Mouse (Mus musculus) limb, embryonic 11.5 days (tissue): ENCODE measurements around the gene Spon1. TPM values are rescaled to one million over a fixed set of nuclear protein-coding genes. Genes with fewer than 3 reads are reported as not detected.

Source experiments
- ATAC-seq: fragments of 200-750 bp; cut with Nextera tagmentation; 2 replicates; pipeline ENCODE4 v1.8.0; 2017; ENCODE audit warnings: low read depth; ENCODE audit not compliant: insufficient number of reproducible peaks, low FRiP score, low TSS enrichment
- DNase-seq: peaks from one replicate; pipeline ENCODE4 v3.0.0-alpha.2; 2015; ENCODE audit warnings: low spot score
- H3K27ac ChIP-seq: fragments of 300-500 bp; sonication (generic); replicated peaks from 2 replicates; pipeline ENCODE4 v1.5.1; 2014; ENCODE audit warnings: low read depth, mild to moderate bottlenecking, low read length
- H3K27me3 ChIP-seq: fragments of 300-500 bp; sonication (generic); 2 replicates; pipeline ENCODE4 v1.6.1; 2014; ENCODE audit warnings: mild to moderate bottlenecking, low read length, mixed read lengths; ENCODE audit not compliant: control insufficient read depth, insufficient read depth
- H3K36me3 ChIP-seq: fragments of 300-500 bp; sonication (generic); 2 replicates; pipeline ENCODE4 v1.6.1; 2014; ENCODE audit warnings: mild to moderate bottlenecking, low read length, moderate library complexity, mixed read lengths; ENCODE audit not compliant: control insufficient read depth, insufficient read depth
- H3K4me1 ChIP-seq: fragments of 300-500 bp; sonication (generic); 2 replicates; pipeline ENCODE4 v1.6.1; 2014; ENCODE audit warnings: low read length, mixed read lengths; ENCODE audit not compliant: control insufficient read depth, insufficient read depth
- H3K4me2 ChIP-seq: fragments of 300-500 bp; sonication (generic); 2 replicates; pipeline ENCODE4 v1.6.1; 2014; ENCODE audit warnings: low read depth, mild to moderate bottlenecking, moderate library complexity; ENCODE audit not compliant: severe bottlenecking
- H3K4me3 ChIP-seq: fragments of 300-500 bp; sonication (generic); 2 replicates; pipeline ENCODE4 v1.5.1; 2014; ENCODE audit warnings: low read depth, low read length
- H3K9ac ChIP-seq: fragments of 300-500 bp; sonication (generic); 2 replicates; pipeline ENCODE4 v1.6.1; 2014; ENCODE audit warnings: mild to moderate bottlenecking, low read length
- H3K9me3 ChIP-seq: fragments of 300-500 bp; sonication (generic); 2 replicates; pipeline ENCODE4 v1.6.1; 2016; ENCODE audit warnings: low read length; ENCODE audit not compliant: control insufficient read depth
- WGBS: fragments of 180-500 bp; shearing (Covaris S2); extraction: QIAGEN DNeasy Blood & Tissue Kit; methylation state at CpG from one replicate; pipeline ENCODE4 v1.1.7; 2014; 5-methylcytosine and 5-hydroxymethylcytosine counted together
- polyA plus RNA-seq: library from polyadenylated mRNA; unstranded; fragments of >200 nt; fragmentation: Nextera tagmentation; extraction: Ambion mirVana; gene quantifications from 2 replicates; pipeline ENCODE4 v1.2.1, GENCODE M21; 2014

The Spon1 gene
- polyA plus RNA-seq, 1 experiment from 2014 or later, result 3.8 TPM

- Histone ChIP-seq H3K36me3 (no peaks in the 10 kb centered on the region), H3K4me3 (no peak overlapping the region), H3K9me3 (no peaks in the 10 kb centered on the region), H3K27me3 (no peaks in the 10 kb centered on the region), H3K4me1 (no peaks in the 10 kb centered on the region), H3K4me2 (no peak overlapping the region), H3K9ac (no peak overlapping the region), H3K27ac (no peak overlapping the region)
- no peak for ATAC-seq
- 50% methylated on average over 3 of the region's 3 CpGs for WGBS
- no peak for DNase-seq
Measured at GRCm38 (mm10) chr7:113856067-113856466, 90.3 kb downstream of the Spon1 start.

DNA sequence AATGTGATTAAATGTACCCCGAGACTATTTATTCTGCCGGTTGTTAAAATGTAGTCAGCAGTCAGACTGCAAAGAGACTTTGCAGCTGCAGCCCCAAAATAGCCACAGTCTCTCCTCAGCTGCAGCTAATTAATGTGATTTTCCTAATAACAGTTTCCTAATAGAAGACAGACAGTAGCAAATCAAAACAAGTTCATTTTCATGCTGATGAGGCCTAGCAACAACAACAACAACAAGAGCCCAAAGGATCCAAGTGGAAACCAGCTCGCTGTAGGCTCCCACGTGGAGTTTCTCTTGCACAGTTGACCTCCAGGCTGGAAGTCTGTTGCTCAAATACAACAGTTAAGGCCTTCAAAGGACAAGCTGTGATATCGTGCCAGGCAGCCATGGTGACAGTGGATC, 93.7 kb downstream of the Spon1 start:
- no peak for DNase-seq
- H3K4me3 ChIP-seq, result no peak overlapping the region
- H3K9ac ChIP-seq, result no peak overlapping the region
- no peaks in the 10 kb centered on the region for H3K9me3 ChIP-seq
- H3K4me1 ChIP-seq, result no peaks in the 10 kb centered on the region
- H3K36me3 ChIP-seq, result no peaks in the 10 kb centered on the region
- H3K27ac ChIP-seq, result no peak overlapping the region
- no peaks in the 10 kb centered on the region for H3K27me3 ChIP-seq
- no peak overlapping the region for H3K4me2 ChIP-seq
- no peak for ATAC-seq
- 65% methylated on average over 5 of the region's 5 CpGs for WGBS

GRCm38 (mm10) chr7:113861964-113862363, 96.2 kb downstream of the Spon1 start:
- no peaks in the 10 kb centered on the region for H3K4me1 ChIP-seq
- ATAC-seq, result no peak
- H3K36me3 ChIP-seq, result no peaks in the 10 kb centered on the region
- 93% methylated on average over 4 of the region's 4 CpGs for WGBS
- H3K9ac ChIP-seq, result no peak overlapping the region
- no peak overlapping the region for H3K27ac ChIP-seq
- no peak overlapping the region for H3K4me2 ChIP-seq
- H3K4me3 ChIP-seq, result no peak overlapping the region
- no peak for DNase-seq
- H3K9me3 ChIP-seq, result no peaks in the 10 kb centered on the region
- no peaks in the 10 kb centered on the region for H3K27me3 ChIP-seq

GRCm38 (mm10) chr7:113872846-113873245, 107.0 kb downstream of the Spon1 start:
- no peak overlapping the region for H3K9ac ChIP-seq
- no peak overlapping the region for H3K4me3 ChIP-seq
- WGBS, result 93% methylated on average over 1 of the region's 1 CpGs
- DNase-seq (no peak), ATAC-seq (no peak)
- H3K4me1 ChIP-seq, result no peaks in the 10 kb centered on the region
- no peaks in the 10 kb centered on the region for H3K27me3 ChIP-seq
- no peak overlapping the region for H3K27ac ChIP-seq
- no peaks in the 10 kb centered on the region for H3K36me3 ChIP-seq
- no peaks in the 10 kb centered on the region for H3K9me3 ChIP-seq
- H3K4me2 ChIP-seq, result no peak overlapping the region

DNA sequence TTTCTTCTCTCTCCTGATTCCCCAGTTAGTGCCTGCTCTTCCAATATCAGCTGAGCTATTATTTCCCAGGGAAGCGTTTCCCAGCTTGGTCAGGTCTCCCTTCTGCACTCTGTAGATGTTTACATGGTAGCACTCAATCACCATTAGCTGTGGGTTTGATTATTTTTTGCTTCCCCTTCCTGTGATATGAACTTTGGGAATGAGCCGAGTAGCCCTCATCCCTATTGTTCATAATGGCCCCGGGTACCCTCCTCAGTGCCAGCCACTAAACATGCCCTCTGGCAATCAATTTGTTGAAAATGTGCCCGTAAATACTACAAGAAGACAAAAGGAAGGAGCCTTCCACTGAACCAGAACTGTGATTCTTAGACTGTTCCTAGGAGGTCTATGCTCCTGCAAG, 111.7 kb downstream of the Spon1 start:
- Histone ChIP-seq H3K9ac (no peak overlapping the region), H3K9me3 (no peaks in the 10 kb centered on the region), H3K4me1 (no peaks in the 10 kb centered on the region), H3K27me3 (no peaks in the 10 kb centered on the region), H3K36me3 (no peaks in the 10 kb centered on the region), H3K27ac (no peak overlapping the region), H3K4me3 (no peak overlapping the region), H3K4me2 (no peak overlapping the region)
- WGBS, result 93% methylated on average over 4 of the region's 4 CpGs
- DNase-seq (no peak), ATAC-seq (no peak)

DNA sequence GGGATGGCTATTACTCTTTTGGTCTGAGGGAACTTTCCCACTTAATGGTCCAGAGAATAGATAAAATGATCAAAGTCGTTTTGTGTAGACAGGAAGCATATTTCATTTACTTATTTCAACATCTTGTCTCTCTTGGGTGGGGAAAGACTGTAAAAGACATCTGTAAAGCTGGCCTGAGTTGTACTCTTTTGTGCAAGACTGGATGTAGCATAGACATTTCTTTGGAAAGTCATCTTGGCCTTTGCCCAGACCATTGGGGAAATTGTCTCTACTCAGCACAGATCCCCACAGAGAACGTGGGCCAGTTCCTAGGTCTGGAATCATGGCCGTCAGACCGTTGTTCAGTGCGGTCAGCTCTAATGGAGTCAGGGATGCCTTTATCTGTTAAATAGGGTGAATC, 112.1 kb downstream of the Spon1 start:
- Histone ChIP-seq H3K4me2 (no peak overlapping the region), H3K36me3 (no peaks in the 10 kb centered on the region), H3K27ac (no peak overlapping the region), H3K27me3 (no peaks in the 10 kb centered on the region), H3K9me3 (no peaks in the 10 kb centered on the region), H3K9ac (no peak overlapping the region), H3K4me1 (no peaks in the 10 kb centered on the region), H3K4me3 (no peak overlapping the region)
- 91% methylated on average over 5 of the region's 5 CpGs for WGBS
- DNase-seq (no peak), ATAC-seq (no peak)

GRCm38 (mm10) chr7:113879085-113879501, 113.3 kb downstream of the Spon1 start:
- Histone ChIP-seq H3K27ac (no peak overlapping the region), H3K4me2 (no peak overlapping the region), H3K36me3 (no peaks in the 10 kb centered on the region), H3K9me3 (no peaks in the 10 kb centered on the region), H3K27me3 (no peaks in the 10 kb centered on the region), H3K9ac (no peak overlapping the region), H3K4me1 (no peaks in the 10 kb centered on the region), H3K4me3 (no peak overlapping the region)
- ATAC-seq, result no peak
- DNase-seq, result no peak
- WGBS, result 82% methylated on average over 7 of the region's 7 CpGs

DNA sequence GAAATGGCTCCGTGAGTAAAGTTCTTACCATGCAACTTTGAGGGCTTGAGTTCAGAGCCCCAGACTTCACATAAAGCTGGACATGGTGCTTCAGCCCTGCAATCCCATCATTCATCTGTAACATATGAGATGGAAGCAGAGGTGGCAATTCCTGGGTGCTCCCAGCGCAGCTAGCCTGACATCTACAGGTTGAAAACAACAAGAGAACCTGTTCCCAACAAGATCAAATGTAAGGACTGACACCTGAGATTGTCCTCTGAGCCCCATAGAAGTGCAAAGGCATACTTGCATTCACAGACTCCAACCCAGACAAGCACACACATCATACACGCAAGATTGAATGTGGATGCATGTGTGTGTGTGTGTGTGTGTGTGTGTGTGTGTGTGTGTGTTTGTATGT, 114.2 kb downstream of the Spon1 start:
- ATAC-seq (no peak), DNase-seq (no peak)
- H3K4me2 ChIP-seq, result no peak overlapping the region
- no peaks in the 10 kb centered on the region for H3K27me3 ChIP-seq
- H3K9me3 ChIP-seq, result no peaks in the 10 kb centered on the region
- no peaks in the 10 kb centered on the region for H3K36me3 ChIP-seq
- 85% methylated on average over 3 of the region's 3 CpGs for WGBS
- H3K4me1 ChIP-seq, result no peaks in the 10 kb centered on the region
- no peak overlapping the region for H3K27ac ChIP-seq
- no peak overlapping the region for H3K4me3 ChIP-seq
- H3K9ac ChIP-seq, result no peak overlapping the region

DNA sequence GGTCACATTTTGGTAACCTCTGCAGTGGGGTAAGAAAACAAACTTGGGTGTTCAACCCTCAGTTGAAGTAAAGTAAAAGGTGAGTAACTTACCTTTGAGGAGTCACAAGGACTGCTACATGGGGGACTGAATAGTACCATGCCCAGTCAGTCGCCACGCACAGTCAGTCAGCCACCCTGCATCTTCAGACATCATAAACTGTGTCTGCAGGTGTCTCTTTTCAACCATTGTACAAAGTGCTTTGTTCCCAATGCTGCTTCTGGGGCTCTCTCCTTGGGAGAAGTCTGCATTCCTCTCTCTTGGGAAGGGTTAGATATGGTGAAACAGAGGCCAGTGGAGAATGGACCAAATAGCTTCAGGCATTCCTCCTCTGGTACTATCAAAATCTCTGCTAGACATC, 125.0 kb downstream of the Spon1 start:
- Histone ChIP-seq H3K9ac (no peak overlapping the region), H3K27ac (no peak overlapping the region), H3K4me3 (no peak overlapping the region), H3K27me3 (no peaks in the 10 kb centered on the region), H3K36me3 (no peaks in the 10 kb centered on the region), H3K4me1 (no peaks in the 10 kb centered on the region), H3K9me3 (no peaks in the 10 kb centered on the region), H3K4me2 (no peak overlapping the region)
- DNase-seq (no peak), ATAC-seq (no peak)
- 94% methylated on average over 2 of the region's 2 CpGs for WGBS
